Mouse (Mus musculus): ENCODE results near the gene Zfp747.
"Not testable (repeated sequence)": the region's sequence is repeated elsewhere in the genome, so short reads cannot be mapped to it uniquely, and the experiment has no call there.

GRCm38 (mm10) chr7:127371870-127372269 is 4.0 kb downstream of the Zfp747 start:
- not testable (repeated sequence) for TF ChIP-seq POLR2A (IDR thresholded peaks at IDR 0.05; ENCODE audit: control insufficient read depth, low read depth, low read length); CTCF (IDR thresholded peaks at IDR 0.05; ENCODE audit: control insufficient read depth, insufficient read depth, insufficient replicate concordance, low read depth, low read length)

All from testis, adult 2 months (tissue).